Mouse (Mus musculus): ENCODE data around the gene Tmem145. TPM values are rescaled to one million over a fixed set of nuclear protein-coding genes. Genes with fewer than 3 reads are reported as not detected.
A peak's percentile ranks its signal among the peaks of the same experiment; 100 is the strongest.
"Not testable (repeated sequence)": the region's sequence is repeated elsewhere in the genome, so short reads cannot be mapped to it uniquely, and the experiment has no call there.

Gene Tmem145
- polyA plus RNA-seq (2016; fragmentation: Nextera tagmentation; extraction: Ambion mirVana): 0.14 and 0.38 TPM in 2 replicates

GRCm38 (mm10) chr7:25305956-25306613, at the start of gene Tmem145:
Gene Tmem145 (plus strand): TSS chr7:25306106.
- WGBS: under 1% methylated on average over 47 of the region's 47 CpGs
- peaks cover 60% of the 10 kb centered on the region for H3K27me3 ChIP-seq (ENCODE audit: low read depth, poor library complexity, severe bottlenecking)
- DNase-seq (ENCODE audit: low spot score): peak; percentile 85

GRCm38 (mm10) chr7:25261896-25262295, 44.0 kb upstream of the Tmem145 start:
- no peaks in the 10 kb centered on the region for H3K9me3 ChIP-seq (replicated peaks)
- 88% methylated on average over 1 of the region's 1 CpGs for WGBS
- no peak overlapping the region for H3K27ac ChIP-seq
- no peaks in the 10 kb centered on the region for H3K27me3 ChIP-seq (ENCODE audit: low read depth, poor library complexity, severe bottlenecking)
- H3K4me3 ChIP-seq: no peak overlapping the region
- no peaks in the 10 kb centered on the region for H3K36me3 ChIP-seq
- no peak for DNase-seq (ENCODE audit: low spot score)
- peaks cover 15% of the 10 kb centered on the region for H3K4me1 ChIP-seq

More at GRCm38 (mm10) chr7:25305956-25306613, at the start of gene Tmem145:
- H3K36me3 ChIP-seq: no peaks in the 10 kb centered on the region
- peaks cover 14% of the 10 kb centered on the region for H3K4me1 ChIP-seq
- H3K9me3 ChIP-seq (replicated peaks): no peaks in the 10 kb centered on the region
- H3K4me3 ChIP-seq: peak within 1 kb of the TSS; percentile 59
- peak within 1 kb of the TSS; percentile 26; the same call in 1 of the 2 replicates for H3K27ac ChIP-seq

DNA sequence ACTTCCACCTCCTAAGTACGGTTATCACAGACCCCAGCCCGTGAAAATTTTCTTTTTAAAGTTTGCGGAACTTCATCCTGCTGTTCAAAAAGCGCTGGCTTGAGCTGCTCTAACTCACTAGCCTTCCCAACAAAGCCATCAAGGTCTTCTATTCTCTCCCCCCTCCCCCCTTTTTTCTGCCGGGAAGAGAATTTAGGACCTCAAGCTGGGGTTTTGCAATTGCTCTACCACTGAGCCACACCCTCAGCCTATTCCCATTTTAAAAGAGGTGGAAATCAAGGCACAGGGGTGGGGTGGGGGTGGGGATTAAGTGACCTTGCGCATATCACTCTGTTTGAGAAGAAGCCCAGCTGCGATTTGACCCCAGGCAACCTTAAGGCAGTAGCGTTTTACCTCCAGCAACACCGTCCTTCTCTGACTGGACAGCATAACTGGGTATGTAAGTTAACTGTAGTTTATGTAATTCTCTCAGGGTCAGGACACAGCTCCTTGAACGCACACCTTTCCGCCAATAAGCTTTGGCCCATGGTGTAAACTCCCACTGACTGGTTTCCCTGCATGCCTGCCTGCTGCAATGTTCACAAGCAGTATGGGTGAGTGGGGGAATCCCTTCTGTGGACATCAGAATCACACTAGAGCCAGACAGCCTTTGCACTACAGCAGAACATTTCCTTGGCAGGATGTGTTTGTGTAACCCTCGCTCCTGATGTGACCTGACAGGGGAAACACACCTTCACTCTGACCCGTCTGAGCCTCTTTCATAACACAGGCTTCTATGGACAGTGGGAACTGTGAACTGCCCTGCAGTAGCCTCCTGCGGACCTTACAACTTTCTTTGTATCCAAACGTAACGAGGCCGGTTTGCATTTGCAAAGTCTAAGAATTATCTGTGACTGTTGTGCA, 41.7 kb upstream of the Tmem145 start:
- Histone ChIP-seq H3K9me3 (replicated peaks) (no peaks in the 10 kb centered on the region), H3K4me1 (peaks cover 28% of the 10 kb centered on the region), H3K36me3 (no peaks in the 10 kb centered on the region), H3K4me3 (no peak overlapping the region), H3K27ac (0 out of 2 replicates have a peak overlapping the region, but pooled peaks have one; percentile 12), H3K27me3 (ENCODE audit: low read depth, poor library complexity, severe bottlenecking) (no peaks in the 10 kb centered on the region)
- 28% methylated on average over 17 of the region's 17 CpGs for WGBS
- DNase-seq (ENCODE audit: low spot score): no peak

- not testable (repeated sequence) for H3K4me3 ChIP-seq; H3K27ac ChIP-seq; H3K9me3 ChIP-seq (replicated peaks); H3K36me3 ChIP-seq; DNase-seq (ENCODE audit: low spot score); H3K27me3 ChIP-seq (ENCODE audit: low read depth, poor library complexity, severe bottlenecking)
- 90% methylated on average over 5 of the region's 5 CpGs for WGBS
- H3K4me1 ChIP-seq: peaks cover 42% of the 10 kb centered on the region
Measured at GRCm38 (mm10) chr7:25265743-25266142, 40.2 kb upstream of the Tmem145 start.

- Histone ChIP-seq H3K27ac (peak overlapping the region; percentile 98; the same call in 1 of the 2 replicates), H3K9me3 (replicated peaks) (no peaks in the 10 kb centered on the region), H3K4me3 (peak overlapping the region; percentile 71), H3K36me3 (peaks cover 9% of the 10 kb centered on the region), H3K4me1 (peaks cover 43% of the 10 kb centered on the region), H3K27me3 (ENCODE audit: low read depth, poor library complexity, severe bottlenecking) (no peaks in the 10 kb centered on the region)
- no peak for DNase-seq (ENCODE audit: low spot score)
- 89% methylated on average over 8 of the region's 8 CpGs for WGBS
Measured at GRCm38 (mm10) chr7:25266180-25266962, 39.5 kb upstream of the Tmem145 start.

DNA sequence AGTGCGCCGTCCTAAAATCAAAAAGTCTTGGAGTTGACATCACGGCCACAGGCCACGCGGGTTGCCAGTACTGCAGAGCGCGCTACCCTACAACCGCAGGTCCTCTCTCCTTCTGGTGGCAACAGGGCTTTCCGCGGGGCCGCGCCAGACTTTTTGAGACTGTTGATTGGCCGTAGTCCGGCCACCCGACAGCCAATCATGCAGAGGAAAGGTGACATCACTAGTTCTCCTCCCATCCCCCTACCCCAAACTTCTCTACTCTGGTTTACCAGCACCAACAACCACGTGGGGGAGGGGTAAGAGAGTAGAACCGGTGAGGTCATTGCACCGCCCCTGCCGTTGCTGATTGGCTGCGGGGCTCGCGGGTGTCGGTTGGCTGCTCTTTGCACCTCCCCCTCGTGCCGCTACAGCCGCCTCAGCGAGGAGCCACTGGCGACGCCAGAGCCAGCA, 38.6 kb upstream of the Tmem145 start, which contains the start of gene Cic:
Gene Cic, plus strand, starts transcription at position 404 of the 450 bp plus-strand sequence.
- Histone ChIP-seq H3K9me3 (replicated peaks) (no peaks in the 10 kb centered on the region), H3K4me3 (peak within 1 kb of the TSS; percentile 71), H3K27me3 (ENCODE audit: low read depth, poor library complexity, severe bottlenecking) (no peaks in the 10 kb centered on the region), H3K36me3 (peaks cover 19% of the 10 kb centered on the region), H3K4me1 (peaks cover 43% of the 10 kb centered on the region), H3K27ac (peak within 1 kb of the TSS; percentile 98)
- WGBS: under 1% methylated on average over 29 of the region's 29 CpGs
- DNase-seq (ENCODE audit: low spot score): peak; percentile 97

DNA sequence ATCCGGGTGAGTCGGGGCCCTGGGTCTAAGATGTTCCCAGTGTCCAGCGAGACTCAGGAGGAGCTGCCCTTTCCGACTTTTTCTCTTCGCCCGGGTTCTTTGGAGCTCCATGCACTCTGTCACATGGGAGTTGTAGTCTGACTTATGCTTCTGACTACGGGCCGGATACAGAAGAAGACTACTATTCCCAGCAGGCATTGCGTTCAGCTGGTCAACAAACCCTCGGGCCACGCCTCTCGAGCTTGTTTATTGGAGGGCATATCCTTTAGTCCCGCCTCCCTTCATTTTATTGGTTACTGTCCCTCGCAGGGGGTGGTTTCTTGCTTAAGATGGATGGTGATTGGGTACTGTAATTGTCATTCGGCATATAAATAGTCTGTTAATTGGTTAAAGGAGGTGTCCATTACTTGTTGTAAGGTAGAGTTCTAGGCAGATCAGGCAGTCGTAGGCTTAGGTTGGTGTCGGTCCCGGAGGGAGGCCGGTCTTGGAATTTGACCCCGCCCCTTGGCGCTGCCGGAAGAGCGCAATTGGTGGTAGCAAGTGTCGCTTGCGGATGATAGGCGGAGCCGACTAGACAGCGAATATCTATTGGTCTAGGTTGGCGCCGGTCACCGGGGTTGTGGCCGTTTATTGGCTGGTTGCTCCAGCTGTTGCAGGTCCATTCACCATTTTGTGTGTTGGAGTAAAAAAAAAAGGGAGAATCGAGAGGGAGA, 38.0 kb upstream of the Tmem145 start:
- H3K27me3 ChIP-seq (ENCODE audit: low read depth, poor library complexity, severe bottlenecking): no peaks in the 10 kb centered on the region
- H3K9me3 ChIP-seq (replicated peaks): no peaks in the 10 kb centered on the region
- under 1% methylated on average over 33 of the region's 33 CpGs for WGBS
- H3K4me1 ChIP-seq: peaks cover 48% of the 10 kb centered on the region
- DNase-seq (ENCODE audit: low spot score): peak; percentile 96
- peaks cover 24% of the 10 kb centered on the region for H3K36me3 ChIP-seq
- peak overlapping the region; percentile 71 for H3K4me3 ChIP-seq
- H3K27ac ChIP-seq: peak overlapping the region; percentile 98

- DNase-seq (ENCODE audit: low spot score): no peak
- Histone ChIP-seq H3K27ac (peak overlapping the region; percentile 98), H3K4me3 (peak overlapping the region; percentile 71), H3K27me3 (ENCODE audit: low read depth, poor library complexity, severe bottlenecking) (no peaks in the 10 kb centered on the region), H3K36me3 (peaks cover 31% of the 10 kb centered on the region), H3K9me3 (replicated peaks) (no peaks in the 10 kb centered on the region), H3K4me1 (peaks cover 54% of the 10 kb centered on the region)
- 4% methylated on average over 7 of the region's 7 CpGs for WGBS
Measured at GRCm38 (mm10) chr7:25268588-25268987, 37.3 kb upstream of the Tmem145 start.

DNA sequence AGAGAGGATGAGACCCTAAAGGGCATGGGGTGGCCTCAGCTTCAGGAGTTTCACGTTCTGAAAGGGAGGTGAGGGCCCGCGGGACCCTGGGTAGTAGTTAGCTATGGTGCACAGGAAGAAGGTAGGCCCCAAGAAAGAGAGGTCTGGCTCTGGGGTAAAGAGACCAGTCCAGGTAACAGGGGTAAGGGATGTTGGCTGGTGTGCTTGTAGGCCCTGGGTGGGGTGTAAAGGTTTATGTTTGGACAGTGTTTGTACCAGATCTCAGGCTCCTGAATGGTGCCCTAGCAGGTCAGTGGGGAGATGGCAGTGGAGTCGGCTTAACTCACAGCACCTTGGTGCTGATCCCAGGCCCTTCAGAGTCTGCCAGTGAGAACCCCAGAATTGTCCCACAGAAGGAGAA, 36.9 kb upstream of the Tmem145 start:
- no peaks in the 10 kb centered on the region for H3K9me3 ChIP-seq (replicated peaks)
- H3K27ac ChIP-seq: peak overlapping the region; percentile 98; the same call in 1 of the 2 replicates
- peak overlapping the region; percentile 71 for H3K4me3 ChIP-seq
- 47% methylated on average over 4 of the region's 4 CpGs for WGBS
- no peak for DNase-seq (ENCODE audit: low spot score)
- no peaks in the 10 kb centered on the region for H3K27me3 ChIP-seq (ENCODE audit: low read depth, poor library complexity, severe bottlenecking)
- H3K4me1 ChIP-seq: peaks cover 50% of the 10 kb centered on the region
- H3K36me3 ChIP-seq: peaks cover 33% of the 10 kb centered on the region

GRCm38 (mm10) chr7:25269545-25270271, 36.2 kb upstream of the Tmem145 start:
- Histone ChIP-seq H3K4me1 (peaks cover 46% of the 10 kb centered on the region), H3K27me3 (ENCODE audit: low read depth, poor library complexity, severe bottlenecking) (no peaks in the 10 kb centered on the region), H3K27ac (0 out of 2 replicates have a peak overlapping the region, but pooled peaks have one; percentile 22), H3K4me3 (peak overlapping the region; percentile 71; the same call in 1 of the 2 replicates), H3K9me3 (replicated peaks) (no peaks in the 10 kb centered on the region), H3K36me3 (peaks cover 33% of the 10 kb centered on the region)
- DNase-seq (ENCODE audit: low spot score): no peak
- WGBS: 89% methylated on average over 8 of the region's 8 CpGs
